Mouse (Mus musculus): ENCODE results near the gene Pced1a.

Gene Pced1a

DNA sequence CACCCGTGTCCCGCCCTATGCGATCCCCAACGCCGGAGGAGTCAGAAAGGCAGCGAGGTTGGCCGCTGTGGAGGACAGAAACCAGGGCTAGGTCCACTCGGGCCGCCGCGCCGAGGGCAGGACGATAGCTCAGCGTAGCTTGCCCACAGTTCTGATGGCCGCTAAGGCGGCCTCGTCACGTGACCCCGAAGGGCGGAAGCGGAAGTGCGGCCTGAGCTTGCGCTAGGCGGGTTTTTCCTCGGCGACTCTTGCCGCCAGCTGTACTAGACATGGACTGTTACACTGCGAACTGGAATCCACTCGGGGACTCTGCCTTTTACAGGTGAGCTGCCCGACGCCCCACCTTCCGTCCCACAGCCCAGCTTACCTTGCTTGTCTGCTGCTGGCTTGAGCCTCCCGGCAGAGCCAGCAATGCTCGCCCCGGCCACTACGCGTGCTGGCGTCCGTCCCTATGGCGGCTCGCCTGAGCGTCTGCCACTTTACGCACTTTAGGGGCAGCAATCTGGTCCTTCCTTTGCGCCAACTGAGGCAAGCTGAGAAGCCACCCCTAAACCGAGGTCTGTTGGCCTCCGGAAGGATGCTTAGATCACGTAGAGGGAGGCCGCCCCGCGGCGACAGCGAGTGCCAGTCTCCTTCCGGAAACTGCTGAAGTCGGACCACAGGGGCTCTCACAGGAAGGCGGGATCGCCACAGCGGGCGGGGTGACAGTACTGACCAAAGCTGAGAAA is at the start of gene Pced1a, which contains the start of gene Vps16:
Gene Pced1a (minus strand): TSS at position 576 of the 728 bp plus-strand sequence.
Gene Vps16 (plus strand): TSS at position 214 of the 728 bp plus-strand sequence.
- DNase-seq = peak; percentile 95 to 97

- no peak for DNase-seq
These were observed 48.5 kb upstream of the Pced1a start for GRCm38 (mm10) chr2:130472908-130473510.

- no peak for DNase-seq
These were observed 45.4 kb upstream of the Pced1a start for GRCm38 (mm10) chr2:130469935-130470334.

DNA sequence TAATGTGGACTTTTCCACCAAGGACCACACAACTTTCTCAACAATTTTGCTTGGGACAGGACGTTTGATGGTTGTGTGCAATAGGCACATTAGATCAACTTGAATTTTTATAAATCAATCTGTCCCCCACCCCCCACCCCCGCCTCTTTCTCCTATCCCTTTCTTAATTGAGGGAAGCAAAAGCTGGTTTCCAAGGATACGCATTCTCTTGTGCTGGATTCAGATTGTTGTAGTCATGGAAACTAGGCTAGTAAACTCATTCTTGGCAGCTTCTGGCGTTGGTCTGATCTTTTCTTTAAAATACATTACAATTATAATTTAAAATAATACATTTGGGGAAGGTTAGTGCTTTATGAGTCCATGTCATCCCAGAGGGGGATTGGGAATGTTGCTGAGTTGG is 44.9 kb upstream of the Pced1a start:
- no peak for DNase-seq

DNA sequence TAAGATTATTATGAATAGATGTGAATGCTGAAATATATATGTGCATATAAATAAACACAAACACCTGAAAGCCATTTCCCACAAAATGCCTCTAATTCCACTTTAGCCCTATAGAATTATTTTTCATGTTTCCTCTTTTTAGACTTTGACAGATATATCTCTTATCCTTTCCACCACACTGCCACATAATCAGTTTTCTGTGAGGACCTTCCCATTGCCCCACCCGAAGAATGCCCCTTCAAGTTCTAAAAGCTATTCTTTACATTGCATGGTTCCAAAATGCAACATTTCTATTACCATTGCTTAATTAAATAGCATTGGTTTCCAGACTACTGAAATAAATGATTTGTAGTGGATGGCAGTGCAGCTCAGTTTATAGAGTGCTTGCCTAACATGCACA is 41.9 kb upstream of the Pced1a start:
- DNase-seq = no peak

GRCm38 (mm10) chr2:130461287-130462071 is 37.0 kb upstream of the Pced1a start:
- DNase-seq = no peak

DNA sequence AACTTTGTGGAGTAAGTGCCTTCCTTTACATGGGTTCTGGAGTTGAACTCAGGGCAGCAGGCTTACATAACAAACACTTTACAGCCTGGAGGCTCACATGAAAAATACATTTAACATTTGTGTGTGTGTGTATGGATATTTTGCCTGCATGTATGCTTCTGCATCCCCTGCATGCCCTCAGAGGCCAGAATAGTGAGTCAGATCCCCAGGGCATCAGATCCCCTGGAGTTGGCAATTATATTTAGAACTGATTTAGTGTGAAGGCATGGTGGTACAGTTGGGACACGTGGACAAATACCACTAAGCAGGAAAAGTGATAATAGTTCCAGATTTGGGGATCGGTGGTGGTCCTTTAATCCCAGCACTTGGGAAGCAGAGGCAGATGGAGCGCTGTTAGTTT is 35.1 kb upstream of the Pced1a start:
- no peak for DNase-seq

- no peak for DNase-seq
These were observed 33.4 kb upstream of the Pced1a start for GRCm38 (mm10) chr2:130457871-130458270.

DNA sequence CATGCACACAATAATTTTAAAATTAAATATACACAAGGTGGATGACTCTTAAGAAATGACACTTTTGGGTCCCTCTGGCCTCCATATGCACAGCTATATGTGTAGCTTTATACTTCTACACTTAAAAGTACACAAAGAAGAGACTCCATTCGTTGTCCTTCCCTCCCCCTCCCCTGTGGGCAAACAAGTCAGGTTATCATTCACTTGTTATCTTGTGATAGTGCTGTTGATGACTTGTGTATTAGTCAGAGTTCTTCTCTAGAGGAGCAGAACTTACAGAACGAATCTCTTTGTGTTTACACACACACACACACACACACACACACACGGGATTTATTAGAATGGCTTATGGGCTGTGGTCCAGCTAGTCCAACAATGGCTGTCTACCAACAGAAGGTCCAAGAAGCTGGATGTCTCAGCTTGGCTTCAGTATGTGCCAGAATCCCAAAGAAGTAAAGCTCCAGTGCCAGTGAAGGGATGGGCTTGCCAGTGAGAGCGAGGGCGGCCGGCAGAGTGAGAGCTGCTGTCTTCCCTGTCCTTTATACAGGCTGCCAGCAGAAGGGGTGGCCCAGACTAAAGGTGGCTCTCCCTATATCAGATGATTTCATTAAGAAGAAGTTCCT is 30.4 kb upstream of the Pced1a start:
- DNase-seq = no peak

DNA sequence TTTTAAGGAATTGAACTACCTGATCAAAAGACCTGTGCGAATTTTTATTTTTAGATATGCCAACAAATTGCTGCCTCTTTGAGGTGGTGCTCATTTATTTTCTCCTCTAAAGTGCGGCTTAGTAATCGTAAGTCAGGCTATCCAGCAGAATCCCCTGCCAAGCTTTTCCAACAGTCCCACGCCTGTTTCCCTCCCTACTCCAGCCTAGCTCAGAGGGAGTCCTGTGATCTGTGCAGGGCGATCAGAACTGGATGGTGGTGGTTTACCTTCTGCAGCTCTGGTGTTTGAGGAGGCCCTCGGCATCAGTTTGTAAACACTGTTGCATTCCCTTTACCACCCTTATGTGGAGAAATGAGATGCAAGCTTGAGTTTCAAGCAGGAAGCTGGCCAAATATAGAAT is 28.9 kb upstream of the Pced1a start:
- no peak for DNase-seq

GRCm38 (mm10) chr2:130452266-130452665 is 27.8 kb upstream of the Pced1a start:
- DNase-seq = no peak

GRCm38 (mm10) chr2:130451727-130452090 is 27.2 kb upstream of the Pced1a start:
- peak in 1 of 2 experiments; percentile 6 for DNase-seq

GRCm38 (mm10) chr2:130451086-130451726 is 26.7 kb upstream of the Pced1a start:
- peak in 1 of 2 experiments; percentile 30 for DNase-seq

DNA sequence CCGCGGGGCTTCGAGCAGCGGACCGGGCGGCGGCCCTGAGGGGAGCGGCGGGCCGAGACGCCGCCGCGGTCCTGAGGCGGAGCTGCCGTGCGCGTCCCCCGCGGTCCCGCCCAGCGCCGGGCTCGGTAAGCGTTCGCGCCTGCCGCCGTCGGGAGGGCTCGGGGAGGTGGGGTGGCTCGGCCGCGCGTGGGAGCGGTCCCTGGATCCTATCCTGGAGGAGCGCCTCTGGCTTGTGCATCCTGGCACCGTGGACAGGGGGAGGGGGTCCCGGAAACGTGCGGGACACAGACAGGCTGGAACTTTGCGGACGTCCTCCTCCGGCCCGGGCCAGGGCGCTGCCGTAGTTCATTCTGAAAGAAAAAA is 25.9 kb upstream of the Pced1a start:
- DNase-seq = peak; percentile 77 to 86

DNA sequence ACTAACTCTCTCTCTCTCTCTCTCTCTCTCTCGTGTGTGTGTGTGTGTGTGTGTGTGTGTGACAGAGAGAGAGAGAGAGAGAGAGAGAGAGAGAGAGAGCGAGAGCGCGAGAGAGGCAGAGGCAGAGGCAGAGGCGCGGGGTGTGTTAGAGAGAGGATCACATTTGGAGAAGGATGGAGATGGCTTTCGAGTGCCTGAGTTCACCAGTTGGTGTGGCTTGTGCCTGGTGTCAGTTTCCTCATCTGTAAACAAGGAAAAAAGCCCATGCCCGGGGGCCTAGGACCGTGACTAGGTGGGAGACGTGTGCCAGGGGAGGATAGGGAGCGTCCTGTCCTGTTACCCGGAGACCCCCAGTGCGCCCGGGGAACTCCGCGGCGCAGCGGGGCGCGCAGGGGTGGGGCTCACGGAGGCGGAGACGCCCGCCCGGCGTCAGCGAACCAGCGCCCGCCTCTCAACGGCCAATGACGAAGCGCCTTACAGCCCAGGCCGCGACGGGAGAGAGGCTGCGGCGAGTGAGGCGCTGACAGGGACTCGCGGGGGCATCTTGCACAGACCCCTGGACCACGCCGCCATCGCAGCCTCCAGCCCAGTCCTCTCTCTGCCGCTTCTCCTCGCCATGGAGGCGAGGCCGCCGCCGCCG is 25.4 kb upstream of the Pced1a start, which contains the start of gene Ptpra:
Gene Ptpra (plus strand): TSS at position 485 of the 640 bp plus-strand sequence.
- DNase-seq = peak; percentile 93 to 95

GRCm38 (mm10) chr2:130449021-130449793 is 24.7 kb upstream of the Pced1a start:
- peak in 1 of 2 experiments; percentile 23 for DNase-seq

DNA sequence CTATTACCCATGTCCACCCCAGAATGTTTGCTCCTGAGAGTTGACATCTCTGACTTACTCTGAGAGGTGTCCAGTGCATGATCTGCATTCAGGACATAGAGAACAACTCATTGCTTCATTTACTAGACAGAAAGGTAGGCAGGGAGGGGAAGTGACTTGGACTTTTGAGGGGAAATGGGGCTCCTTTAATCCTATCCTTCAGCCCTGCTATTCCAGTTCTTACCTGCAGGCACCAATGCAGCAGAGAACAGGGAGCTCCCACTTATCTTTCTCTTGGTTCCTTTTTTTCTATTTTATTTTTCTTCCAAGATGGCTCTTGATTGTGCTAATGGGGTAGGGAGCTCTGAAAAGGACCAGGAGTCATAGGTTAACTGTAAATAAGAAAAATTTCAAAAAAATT is 23.9 kb upstream of the Pced1a start:
- DNase-seq = no peak

DNA sequence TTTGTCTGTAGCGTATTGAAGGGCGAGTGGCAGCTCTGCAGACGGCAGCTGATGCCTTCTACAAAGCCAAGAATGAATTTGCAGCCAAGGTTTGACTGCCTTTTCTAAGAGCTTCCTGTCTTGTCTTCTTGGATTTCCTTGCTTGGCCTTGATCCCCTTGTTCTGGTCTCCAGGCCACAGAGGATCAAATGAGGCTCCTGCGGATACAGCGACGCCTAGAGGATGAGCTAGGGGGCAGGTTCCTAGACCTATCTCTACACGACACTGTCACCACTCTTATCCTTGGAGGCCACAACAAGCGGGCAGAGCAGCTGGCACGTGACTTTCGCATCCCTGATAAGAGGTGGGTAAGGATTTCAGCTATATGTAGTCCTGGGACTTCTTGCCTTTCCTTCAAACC is 17.7 kb upstream of the Pced1a start:
- no peak for DNase-seq

DNA sequence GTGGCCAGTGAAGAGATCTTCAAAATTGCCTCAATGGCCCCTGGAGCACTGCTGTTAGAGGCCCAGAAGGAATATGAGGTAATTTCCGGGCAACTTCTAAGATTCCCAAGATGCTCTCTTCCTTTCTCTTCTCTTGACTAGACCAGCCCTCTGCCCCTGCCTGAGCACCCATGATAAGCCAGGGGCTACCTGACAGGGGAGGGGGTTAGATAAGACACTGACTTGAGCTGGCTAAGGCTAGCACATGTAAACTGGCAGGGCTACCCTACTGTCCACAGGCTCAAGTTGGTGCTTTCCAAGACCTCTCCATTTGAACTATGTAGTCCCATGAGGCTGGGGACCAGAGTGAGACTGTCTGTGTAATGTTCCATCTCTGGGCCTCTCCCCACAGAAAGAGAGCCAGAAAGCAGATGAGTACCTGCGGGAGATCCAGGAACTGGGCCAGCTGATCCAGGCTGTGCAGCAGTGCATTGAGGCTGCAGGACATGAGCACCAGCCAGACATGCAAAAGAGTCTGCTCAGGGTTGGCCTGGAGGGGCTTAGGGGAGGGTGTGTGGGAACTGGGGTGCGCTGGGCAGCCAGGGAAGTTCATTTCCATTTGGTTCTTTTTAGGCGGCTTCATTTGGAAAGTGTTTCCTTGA is 15.5 kb upstream of the Pced1a start:
- no peak for DNase-seq

- DNase-seq = no peak
These were observed 14.4 kb upstream of the Pced1a start for GRCm38 (mm10) chr2:130438861-130439260.

DNA sequence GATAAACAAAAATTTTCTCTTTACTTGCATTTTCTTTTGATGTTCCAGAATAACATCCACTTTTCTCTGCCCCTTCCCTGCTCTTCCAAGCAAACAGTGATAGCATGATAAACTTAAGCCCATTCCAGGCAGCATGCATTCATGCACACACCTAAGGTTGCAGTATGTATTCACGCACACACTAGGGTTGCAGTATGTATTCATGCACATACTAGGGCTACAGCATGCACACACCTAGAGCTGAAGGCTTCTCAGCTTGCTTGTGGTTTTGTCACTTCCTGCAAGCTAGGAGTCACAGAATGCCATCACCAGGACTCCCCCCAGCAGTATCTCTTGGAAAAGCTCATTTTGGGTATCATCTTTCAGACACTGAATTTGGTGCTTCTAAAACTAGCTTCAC is 12.3 kb upstream of the Pced1a start:
- DNase-seq = no peak
